Mouse (Mus musculus): ENCODE measurements at regions not wholly inside any gene's neighbourhood (a gene's known extent, or its start where the extent isn't known, plus 50 kb on each side); places are given as distances from the start of the nearest gene placed in this dataset.
"Not testable (repeated sequence)": the region's sequence is repeated elsewhere in the genome, so short reads cannot be mapped to it uniquely, and the experiment has no call there.

GRCm38 (mm10) chr3:58226447-58227321 lies 187.8 kb upstream of the Tsc22d2 start:
- ATAC-seq (ENCODE audit: low TSS enrichment), result no peak

- ATAC-seq (ENCODE audit: low TSS enrichment), result no peak
Measured at GRCm38 (mm10) chr3:58227322-58227627, 187.2 kb upstream of the Tsc22d2 start.

- no peak for ATAC-seq (ENCODE audit: low TSS enrichment)
Measured at GRCm38 (mm10) chr3:58228189-58228588, 186.3 kb upstream of the Tsc22d2 start.

- ATAC-seq (ENCODE audit: low TSS enrichment), result no peak
Measured at GRCm38 (mm10) chr3:58231746-58232145, 182.8 kb upstream of the Tsc22d2 start.

- ATAC-seq (ENCODE audit: low TSS enrichment), result no peak
Measured at GRCm38 (mm10) chr3:58233296-58233695, 181.2 kb upstream of the Tsc22d2 start.

- no peak for ATAC-seq (ENCODE audit: low TSS enrichment)
Measured at GRCm38 (mm10) chr3:58234846-58235630, 179.5 kb upstream of the Tsc22d2 start.

GRCm38 (mm10) chr3:58238111-58238510 lies 176.4 kb upstream of the Tsc22d2 start:
- ATAC-seq (ENCODE audit: low TSS enrichment), result no peak

GRCm38 (mm10) chr3:58240775-58241174 lies 173.7 kb upstream of the Tsc22d2 start:
- ATAC-seq (ENCODE audit: low TSS enrichment), result no peak

GRCm38 (mm10) chr3:58245361-58245760 lies 169.2 kb upstream of the Tsc22d2 start:
- peak; percentile 83 for ATAC-seq (ENCODE audit: low TSS enrichment)

- no peak for ATAC-seq (ENCODE audit: low TSS enrichment)
Measured at GRCm38 (mm10) chr3:58247989-58248388, 166.5 kb upstream of the Tsc22d2 start.

GRCm38 (mm10) chr3:58253942-58254341 lies 160.6 kb upstream of the Tsc22d2 start:
- peak; percentile 100 for ATAC-seq (ENCODE audit: low TSS enrichment)

GRCm38 (mm10) chr3:58267606-58268325 lies 146.7 kb upstream of the Tsc22d2 start:
- ATAC-seq (ENCODE audit: low TSS enrichment), result no peak

GRCm38 (mm10) chr3:58271441-58271840 lies 143.1 kb upstream of the Tsc22d2 start:
- not testable (repeated sequence) for ATAC-seq (ENCODE audit: low TSS enrichment)

GRCm38 (mm10) chr3:58281291-58281690 lies 133.2 kb upstream of the Tsc22d2 start:
- no peak for ATAC-seq (ENCODE audit: low TSS enrichment)

- ATAC-seq (ENCODE audit: low TSS enrichment), result not testable (repeated sequence)
Measured at GRCm38 (mm10) chr3:58284371-58284770, 130.1 kb upstream of the Tsc22d2 start.

GRCm38 (mm10) chr3:58295810-58296209 lies 118.7 kb upstream of the Tsc22d2 start:
- no peak for ATAC-seq (ENCODE audit: low TSS enrichment)

GRCm38 (mm10) chr3:58300213-58300612 lies 114.3 kb upstream of the Tsc22d2 start:
- no peak for ATAC-seq (ENCODE audit: low TSS enrichment)

GRCm38 (mm10) chr3:58300801-58301485 lies 113.6 kb upstream of the Tsc22d2 start:
- ATAC-seq (ENCODE audit: low TSS enrichment), result no peak

- ATAC-seq (ENCODE audit: low TSS enrichment), result no peak
Measured at GRCm38 (mm10) chr3:58302322-58302721, 112.2 kb upstream of the Tsc22d2 start.

- no peak for ATAC-seq (ENCODE audit: low TSS enrichment)
Measured at GRCm38 (mm10) chr3:58303746-58304145, 110.8 kb upstream of the Tsc22d2 start.

GRCm38 (mm10) chr3:58309601-58310000 lies 104.9 kb upstream of the Tsc22d2 start:
- no peak for ATAC-seq (ENCODE audit: low TSS enrichment)

GRCm38 (mm10) chr3:58310390-58310789 lies 104.1 kb upstream of the Tsc22d2 start:
- ATAC-seq (ENCODE audit: low TSS enrichment), result no peak
